Mouse (Mus musculus): Measurements from ENCODE around the gene Rasa4.
A peak's percentile ranks its signal among the peaks of the same experiment; 100 is the strongest.
"Not testable (repeated sequence)": the region's sequence is repeated elsewhere in the genome, so short reads cannot be mapped to it uniquely, and the experiment has no call there.

The Rasa4 gene

GRCm38 (mm10) chr5:136083669-136084107 lies at the start of gene Rasa4:
TSS of gene Rasa4 (plus strand) at chr5:136083916.
- peak; percentile 89 for DNase-seq (ENCODE audit: low read depth, low spot score)

DNA sequence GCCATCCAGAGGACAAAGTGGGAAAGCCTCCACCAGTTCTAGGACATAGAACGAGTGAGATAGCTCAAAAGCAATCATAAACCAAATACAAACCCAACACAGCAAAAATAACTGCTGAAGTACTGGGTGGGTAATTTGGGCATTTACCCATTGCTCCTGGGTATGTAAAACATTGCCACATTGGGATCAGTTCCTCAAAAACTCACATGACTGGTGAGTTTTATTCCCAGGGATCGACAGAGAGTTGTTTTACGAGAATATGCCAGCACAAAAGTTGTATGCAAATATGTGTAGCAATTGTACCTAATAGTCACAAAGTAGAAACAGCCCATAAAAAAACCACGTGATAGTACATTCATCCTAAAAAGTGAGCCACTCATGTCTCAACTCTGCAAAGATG lies 48.8 kb upstream of the Rasa4 start:
- no peak for DNase-seq (ENCODE audit: low read depth, low spot score)

GRCm38 (mm10) chr5:136035285-136035684 lies 48.4 kb upstream of the Rasa4 start:
- DNase-seq (ENCODE audit: low read depth, low spot score): no peak

- DNase-seq (ENCODE audit: low read depth, low spot score): no peak
Measured at GRCm38 (mm10) chr5:136036667-136037066, 47.0 kb upstream of the Rasa4 start.

DNA sequence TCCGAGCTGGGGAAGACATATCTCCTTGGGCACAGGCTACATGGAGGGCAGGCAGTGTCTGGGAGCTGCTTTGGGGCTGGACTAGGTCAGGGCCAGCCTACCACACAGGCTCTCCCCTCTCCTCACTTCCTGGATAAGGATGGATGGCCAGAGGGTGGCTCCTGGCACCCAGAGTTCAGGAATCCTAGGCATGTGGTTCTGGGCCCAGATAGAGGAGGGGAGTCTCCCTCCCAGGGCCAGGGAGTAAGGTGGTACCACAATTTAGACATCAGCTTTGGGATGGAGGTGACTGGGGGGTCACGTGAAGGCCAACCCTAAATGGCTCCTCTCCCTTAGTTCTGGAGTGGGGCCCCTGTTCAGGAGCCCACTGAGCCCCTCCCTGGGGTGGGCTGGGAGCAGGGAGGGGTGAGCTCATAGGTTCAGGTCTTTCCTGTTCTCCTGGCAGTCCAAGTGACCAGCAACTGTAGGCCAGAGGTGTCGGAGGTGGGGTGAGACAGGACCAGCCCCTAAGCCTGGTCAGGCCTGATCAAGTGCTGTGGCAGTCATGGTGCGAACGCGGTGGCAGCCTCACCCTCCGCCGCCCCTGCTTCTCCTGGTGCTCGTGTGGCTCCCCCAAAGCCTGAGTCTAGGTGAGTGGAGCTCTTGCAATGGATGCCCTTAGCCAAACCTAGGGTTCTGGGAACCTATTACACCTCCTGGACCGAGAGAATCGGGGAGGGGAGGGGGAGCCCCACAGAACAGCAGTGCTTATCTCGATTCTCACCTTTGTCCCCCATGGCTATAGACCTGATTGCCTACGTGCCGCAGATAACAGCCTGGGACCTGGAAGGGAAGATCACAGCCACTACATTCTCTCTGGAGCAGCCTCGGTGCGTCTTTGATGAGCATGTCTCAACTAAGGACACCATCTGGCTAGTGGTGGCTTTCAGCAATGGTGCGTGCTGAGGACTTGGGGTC lies 45.2 kb upstream of the Rasa4 start, which contains the start of gene Upk3b:
Gene Upk3b, plus strand, starts transcription at position 239 of the 957 bp plus-strand sequence.
- no peak for DNase-seq (ENCODE audit: low read depth, low spot score)

DNA sequence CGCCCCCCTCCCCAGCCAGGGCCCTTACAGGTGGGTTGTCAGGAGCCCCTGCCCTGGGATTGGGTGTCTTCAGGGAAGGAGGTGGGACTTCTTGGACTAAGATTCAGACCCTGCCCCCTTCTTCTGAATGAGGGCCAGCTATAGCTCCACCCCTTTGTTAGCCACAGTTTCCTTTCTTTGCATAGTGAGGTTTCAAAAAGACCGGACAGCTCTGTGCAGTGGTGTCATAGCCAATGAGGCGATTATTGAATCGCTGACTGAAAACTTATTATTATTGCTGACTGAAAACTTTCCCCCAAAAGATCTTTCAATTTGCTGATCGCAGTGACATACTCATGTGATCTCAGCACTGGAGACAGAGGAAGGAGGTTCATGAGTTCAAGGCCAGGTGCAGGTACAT lies 43.5 kb upstream of the Rasa4 start:
- DNase-seq (ENCODE audit: low read depth, low spot score): no peak

- DNase-seq (ENCODE audit: low read depth, low spot score): no peak
Measured at GRCm38 (mm10) chr5:136041260-136041659, 42.5 kb upstream of the Rasa4 start.

DNA sequence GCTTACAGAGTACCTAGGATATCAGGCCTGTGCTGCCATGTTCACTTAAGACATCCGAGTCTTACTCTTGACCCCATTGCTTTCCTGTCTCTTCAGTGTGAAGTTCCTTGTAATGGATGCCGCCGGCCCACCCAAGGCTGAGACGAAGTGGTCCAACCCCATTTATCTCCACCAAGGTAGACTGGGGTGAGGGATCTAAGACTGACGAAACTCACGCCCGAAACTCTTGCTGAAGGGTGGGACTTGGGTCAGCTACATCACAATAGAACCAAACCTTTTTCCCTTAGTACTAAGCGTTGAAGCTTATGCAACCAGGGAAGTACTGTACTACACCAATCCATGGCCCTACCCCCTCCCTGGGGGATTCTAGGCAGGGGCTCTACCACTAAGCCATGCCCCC lies 42.0 kb upstream of the Rasa4 start:
- no peak for DNase-seq (ENCODE audit: low read depth, low spot score)

DNA sequence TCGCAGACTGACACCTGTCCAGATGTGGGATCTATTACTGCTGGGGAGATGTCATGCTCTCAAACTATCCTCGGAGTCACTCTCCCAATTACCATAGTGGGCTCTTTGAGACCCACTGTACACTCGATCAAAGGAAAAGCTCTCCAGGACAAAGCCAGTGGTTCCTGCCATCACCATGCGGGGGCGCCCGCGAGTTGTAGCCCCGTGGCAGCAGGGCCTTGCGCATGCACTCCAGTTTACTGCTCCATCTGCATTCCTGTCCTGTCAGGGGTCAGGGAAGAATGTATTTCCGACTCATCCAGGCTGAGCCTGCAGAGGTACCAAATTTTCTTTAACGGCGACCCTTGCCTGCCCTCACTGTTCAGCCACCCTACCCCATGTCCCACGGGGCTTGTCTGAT lies 38.9 kb upstream of the Rasa4 start:
- DNase-seq (ENCODE audit: low read depth, low spot score): no peak

DNA sequence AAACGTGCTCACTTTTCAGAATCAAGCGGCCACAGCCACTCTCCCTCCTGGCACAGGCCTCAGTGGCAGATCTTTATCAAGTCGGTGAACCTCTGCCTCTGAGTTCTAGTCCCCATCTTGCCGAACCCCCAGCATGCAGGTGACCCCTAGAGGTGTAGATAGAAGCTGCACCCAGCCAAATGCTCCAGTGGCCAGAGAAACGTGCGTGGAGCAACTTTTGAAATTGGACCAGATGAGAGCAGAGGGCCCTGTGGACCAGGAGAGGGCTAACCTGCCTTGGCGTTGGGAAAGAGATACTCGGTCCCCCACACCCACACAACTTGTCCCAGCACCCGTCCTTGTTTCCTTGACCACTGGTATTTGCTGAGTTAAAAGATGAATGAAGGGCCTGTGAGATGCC lies 38.3 kb upstream of the Rasa4 start:
- DNase-seq (ENCODE audit: low read depth, low spot score): no peak

DNA sequence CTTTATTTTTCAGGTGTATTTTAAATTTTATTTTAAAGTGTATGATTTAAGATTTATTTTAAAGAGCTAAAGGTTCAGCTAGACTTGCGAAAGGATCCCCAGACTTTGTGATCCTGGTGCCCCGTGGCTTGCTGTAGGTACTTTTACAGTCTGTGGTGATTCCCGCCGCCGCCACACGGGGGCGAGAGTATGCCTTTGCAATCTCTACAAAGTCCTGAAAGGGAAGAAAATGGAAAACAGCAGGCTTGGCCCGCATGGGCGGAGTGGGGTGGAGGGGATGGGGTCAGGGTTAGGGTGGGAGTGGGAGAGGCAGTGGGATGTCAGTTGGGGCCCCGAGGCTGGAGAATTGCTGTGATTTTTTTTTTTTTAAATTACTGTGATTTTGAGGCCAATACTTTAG lies 37.7 kb upstream of the Rasa4 start:
- no peak for DNase-seq (ENCODE audit: low read depth, low spot score)

DNA sequence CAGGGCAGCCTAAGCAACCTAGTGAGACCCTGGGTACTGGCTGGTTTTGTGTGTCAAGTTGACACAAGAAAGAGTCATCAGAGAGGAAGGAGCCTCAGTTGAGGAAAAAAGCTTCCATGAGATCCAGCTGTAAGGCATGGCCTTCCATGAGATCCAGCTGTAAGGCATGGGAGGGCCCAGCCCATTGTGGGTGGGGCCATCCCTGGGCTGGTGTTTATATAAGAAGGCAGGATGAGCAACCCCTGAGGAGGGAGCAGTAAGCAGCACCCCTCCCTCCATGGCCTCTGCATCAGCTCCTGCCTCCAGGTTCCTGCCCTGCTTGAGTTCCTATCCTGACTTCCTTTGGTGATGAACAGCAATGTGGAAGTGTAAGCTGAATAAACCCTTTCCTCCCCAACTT lies 35.2 kb upstream of the Rasa4 start:
- DNase-seq (ENCODE audit: low read depth, low spot score): not testable (repeated sequence)

GRCm38 (mm10) chr5:136049926-136050325 lies 33.8 kb upstream of the Rasa4 start:
- DNase-seq (ENCODE audit: low read depth, low spot score): no peak

GRCm38 (mm10) chr5:136051231-136052085 lies 32.3 kb upstream of the Rasa4 start:
- DNase-seq (ENCODE audit: low read depth, low spot score): no peak

DNA sequence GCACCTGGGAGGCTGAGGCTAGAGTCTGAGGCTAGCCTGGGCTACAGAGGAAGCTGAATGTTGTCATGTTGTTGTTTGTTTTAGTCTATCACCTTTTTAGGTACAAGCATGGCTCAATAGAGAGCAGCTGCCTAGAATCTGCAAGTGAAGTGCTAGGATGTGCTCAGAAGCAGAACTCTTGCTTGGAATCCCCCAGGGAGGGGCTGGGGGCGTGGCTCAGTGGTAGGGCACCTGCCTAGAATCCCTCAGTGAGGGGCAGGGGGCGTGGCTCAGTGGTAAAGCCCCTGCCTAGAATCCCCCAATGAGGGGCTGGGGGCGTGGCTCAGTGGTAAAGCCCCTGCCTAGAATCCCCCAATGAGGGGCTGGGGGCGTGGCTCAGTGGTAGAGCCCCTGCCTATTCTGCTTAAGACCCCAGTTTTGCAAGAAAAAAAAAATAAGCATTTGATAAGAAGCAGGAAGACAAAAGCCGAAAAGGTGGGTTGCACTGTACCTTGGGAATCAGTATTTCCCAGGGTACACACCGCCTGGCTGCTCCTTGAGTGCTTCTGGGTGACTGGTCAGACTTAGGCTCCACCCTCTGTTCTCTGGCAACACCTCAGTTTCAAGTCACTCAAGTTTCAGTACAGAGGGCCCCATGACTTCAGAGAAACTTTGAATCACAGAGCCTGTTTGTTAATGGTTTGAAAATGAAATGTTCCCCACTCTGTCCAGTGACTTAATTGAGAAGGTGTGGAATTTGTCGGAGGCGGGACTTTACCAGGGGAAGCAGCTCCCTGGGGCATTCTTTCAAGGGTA lies 30.7 kb upstream of the Rasa4 start:
- no peak for DNase-seq (ENCODE audit: low read depth, low spot score)

DNA sequence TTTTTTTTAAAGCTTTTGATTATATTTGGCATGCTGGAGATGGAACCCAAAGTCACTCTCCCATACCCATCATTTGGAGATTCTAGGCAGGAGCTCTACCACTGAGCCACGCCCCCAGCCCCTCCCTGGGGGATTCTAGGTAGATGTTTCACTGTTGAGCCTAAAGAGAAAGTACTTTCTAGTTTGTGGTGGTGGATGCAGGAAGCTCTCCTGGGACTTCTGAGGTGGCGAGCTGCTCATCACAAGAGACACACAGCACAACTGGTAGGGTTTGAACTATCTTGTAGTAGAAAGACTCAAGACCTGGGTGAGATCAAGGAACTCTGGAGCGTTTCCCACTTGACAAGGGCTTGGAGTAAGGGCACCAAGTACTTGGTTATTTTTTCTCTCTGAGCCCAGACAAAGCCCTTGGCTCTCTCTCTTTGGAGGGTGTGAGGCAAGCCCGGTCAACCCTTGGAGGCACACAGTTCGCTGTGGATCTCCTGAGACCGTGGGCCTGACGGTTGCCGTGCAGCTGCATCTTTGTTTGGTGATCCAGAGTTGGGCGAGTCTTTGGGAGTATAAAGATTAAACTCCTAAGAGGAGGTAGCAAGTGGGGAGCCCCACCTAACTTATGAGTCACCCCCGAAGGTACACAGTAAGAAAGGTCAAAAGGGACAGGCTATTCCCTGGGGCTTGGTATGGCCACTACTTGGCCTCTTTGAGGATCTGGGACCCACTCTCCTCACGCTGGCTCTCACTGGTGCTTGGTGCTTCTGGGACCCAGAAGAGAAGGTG lies 29.2 kb upstream of the Rasa4 start, which contains the start of gene Upk3bl:
Gene Upk3bl, plus strand, starts transcription at position 192 of the 777 bp plus-strand sequence.
- no peak for DNase-seq (ENCODE audit: low read depth, low spot score)

- no peak for DNase-seq (ENCODE audit: low read depth, low spot score)
Measured at GRCm38 (mm10) chr5:136056062-136056461, 27.7 kb upstream of the Rasa4 start.

- DNase-seq (ENCODE audit: low read depth, low spot score): no peak
Measured at GRCm38 (mm10) chr5:136057085-136057484, 26.6 kb upstream of the Rasa4 start.

DNA sequence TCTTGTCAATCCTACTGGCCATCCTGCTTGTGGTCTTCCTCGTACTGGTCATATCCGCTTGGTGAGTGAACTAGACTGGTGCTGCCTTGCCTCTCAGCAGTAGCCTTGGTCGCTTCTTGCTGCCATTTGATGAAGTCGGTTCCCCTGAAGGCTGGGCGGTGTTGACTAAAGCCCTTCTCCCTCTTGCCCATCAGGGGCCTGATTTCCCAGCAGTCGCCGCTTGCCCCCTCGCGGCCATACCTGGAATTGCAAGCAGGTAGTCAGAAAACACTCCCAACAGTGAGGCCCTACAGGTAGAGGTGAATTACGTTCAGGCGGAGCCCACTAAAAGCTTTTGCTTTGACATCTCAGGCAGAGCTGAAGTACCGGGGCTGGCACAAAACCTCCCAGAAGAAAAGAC lies 22.1 kb upstream of the Rasa4 start:
- no peak for DNase-seq (ENCODE audit: low read depth, low spot score)

- DNase-seq (ENCODE audit: low read depth, low spot score): no peak
Measured at GRCm38 (mm10) chr5:136063920-136064319, 19.8 kb upstream of the Rasa4 start.

All from brain, embryonic 18.5 days (tissue).